Mouse (Mus musculus): ENCODE data around the gene C1qtnf6. TPM values are rescaled to one million over a fixed set of nuclear protein-coding genes. Genes with fewer than 3 reads are reported as not detected.

Gene C1qtnf6
- total and polyA plus RNA-seq, 3 experiments, result 5.7 to 28.1 (median 6.3) TPM

- Histone ChIP-seq H3K27ac (ENCODE audit: insufficient read depth, low read depth) (no peak overlapping the region), H3K9ac (ENCODE audit: insufficient read depth, low read depth) (no peak overlapping the region)
Measured at GRCm38 (mm10) chr15:78502437-78503132, 28.6 kb downstream of the C1qtnf6 start.

DNA sequence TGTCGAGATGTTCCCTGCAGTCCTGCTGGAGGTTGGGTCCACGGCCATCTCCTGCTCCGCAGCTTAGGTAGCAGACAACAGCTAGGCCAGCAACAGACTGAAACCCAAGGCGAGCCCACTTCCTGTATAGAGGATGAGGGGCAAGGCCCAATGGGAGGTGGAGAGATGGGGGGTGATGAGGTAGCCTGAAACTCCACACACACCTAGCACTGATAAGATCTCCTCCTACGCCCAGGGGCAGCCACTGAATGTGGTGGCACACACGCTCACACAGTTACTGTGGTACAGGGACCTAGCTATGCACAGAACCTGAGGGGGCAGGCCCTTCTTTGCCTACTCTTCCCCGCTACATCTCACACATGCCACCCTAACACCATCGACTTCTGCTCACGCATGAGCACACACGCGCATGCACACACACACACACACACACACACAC, 36.2 kb downstream of the C1qtnf6 start, which contains the start of gene Il2rb:
Gene Il2rb, minus strand, starts transcription at position 304 of the 439 bp plus-strand sequence.
- dilution Hi-C loops (cut with MboI; ENCODE audit: extremely low pct_ligation_motif_present, extremely low pct_unique_long_range_greater_than_20kb, low sequenced_read_pairs), result no loop called here
- H3K27ac ChIP-seq (ENCODE audit: insufficient read depth, low read depth), result peak within 1 kb of the TSS; percentile 75
- peak within 1 kb of the TSS; percentile 52 to 76 (median 57) for H3K4me3 ChIP-seq (replicated peaks in 1 of 3; ENCODE audit: low read depth in 2 of 3, low read length in 2 of 3, poor library complexity in 1 of 3)
- H3K9ac ChIP-seq (ENCODE audit: insufficient read depth, low read depth), result peak within 1 kb of the TSS; percentile 67
- peaks cover 22 to 50% of the 10 kb centered on the region in 2 experiments for H3K4me1 ChIP-seq (ENCODE audit: control insufficient read depth in 1 of 2, insufficient read depth in 2 of 2)
- H3K4me2 ChIP-seq (ENCODE audit: insufficient read depth, low read depth, poor library complexity, severe bottlenecking), result peak within 1 kb of the TSS; percentile 73
- DNase-seq (ENCODE audit: extremely low read depth), result peak; percentile 77
- in situ Hi-C loops (cut with MboI; ENCODE audit: low pct_ligation_motif_present, low pct_unique_long_range_greater_than_20kb, low sequenced_read_pairs), result no loop called here
- no peaks in the 10 kb centered on the region for H3K27me3 ChIP-seq (replicated peaks)
- H3K79me2 ChIP-seq (replicated peaks; ENCODE audit: control insufficient read depth, extremely low read depth, insufficient read depth, poor library complexity, severe bottlenecking), result no peaks in the 10 kb centered on the region
- H3K9me3 ChIP-seq (replicated peaks; ENCODE audit: low read length), result no peaks in the 10 kb centered on the region
- peaks cover 19 to 28% of the 10 kb centered on the region in 2 experiments for H3K36me3 ChIP-seq (replicated peaks in 1 of 2; ENCODE audit: control insufficient read depth in 1 of 2, insufficient read depth in 1 of 2, low read length in 1 of 2)
- TF ChIP-seq RCOR1 (conservative IDR thresholded peaks at IDR 0.05; ENCODE audit: low read depth, low read length) (no peak), USF2 (conservative IDR thresholded peaks at IDR 0.05; ENCODE audit: low read depth, low read length) (no peak), MYC (IDR thresholded peaks at IDR 0.05; ENCODE audit: low read depth, low read length) (no peak), EP300 (IDR thresholded peaks at IDR 0.05; ENCODE audit: low read length) (peak; percentile 57), TCF12 (IDR thresholded peaks at IDR 0.05; ENCODE audit: low read depth, low read length) (peak; percentile 52; the same call in 1 of the 2 replicates), ZKSCAN1 (IDR thresholded peaks at IDR 0.05; ENCODE audit: borderline replicate concordance, low read depth, low read length) (no peak), CHD1 (IDR thresholded peaks at IDR 0.05; ENCODE audit: low read depth, low read length) (no peak), ETS1 (conservative IDR thresholded peaks at IDR 0.05; ENCODE audit: low read depth, low read length) (peak; percentile 57; the same call in 1 of the 2 replicates), PAX5 (IDR thresholded peaks at IDR 0.05; ENCODE audit: low read length) (no peak), TBP (conservative IDR thresholded peaks at IDR 0.05; ENCODE audit: low read depth, low read length) (peak; percentile 49; the same call in 1 of the 2 replicates), JUN (IDR thresholded peaks at IDR 0.05; ENCODE audit: insufficient read depth, low read depth, low read length) (no peak), SIN3A (IDR thresholded peaks at IDR 0.05; ENCODE audit: low read length) (peak; percentile 70; the same call in 1 of the 2 replicates), ZMIZ1 (IDR thresholded peaks at IDR 0.05; ENCODE audit: low read depth, low read length) (no peak), CTCF (conservative IDR thresholded peaks at IDR 0.05 in 1 of 2, IDR thresholded peaks at IDR 0.05 in 1 of 2; ENCODE audit: low read depth in 2 of 2, low read length in 2 of 2) (no peak), MAZ (IDR thresholded peaks at IDR 0.05; ENCODE audit: low read depth, low read length) (peak; percentile 70; the same call in 1 of the 2 replicates), MXI1 (IDR thresholded peaks at IDR 0.05; ENCODE audit: low read depth, low read length) (0 out of 2 replicates have a peak, but pooled peaks have one; percentile 24), RAD21 (IDR thresholded peaks at IDR 0.05; ENCODE audit: low read depth, low read length) (no peak; the same call in 1 of the 2 replicates), SMC3 (IDR thresholded peaks at IDR 0.05; ENCODE audit: low read depth, low read length) (no peak), MAX (IDR thresholded peaks at IDR 0.05; ENCODE audit: low read length) (no peak; the same call in 1 of the 2 replicates), ELF1 (IDR thresholded peaks at IDR 0.05; ENCODE audit: low read depth, low read length) (peak; percentile 78), BHLHE40 (IDR thresholded peaks at IDR 0.05; ENCODE audit: low read depth, low read length) (peak; percentile 88), NELFE (IDR thresholded peaks at IDR 0.05; ENCODE audit: low read depth, low read length) (peak; percentile 69), KAT2A (IDR thresholded peaks at IDR 0.05; ENCODE audit: insufficient replicate concordance, low read length) (peak; percentile 52; the same call in 1 of the 2 replicates), E2F4 (IDR thresholded peaks at IDR 0.05; ENCODE audit: insufficient replicate concordance, low read depth, low read length) (no peak), POLR2AphosphoS2 (IDR thresholded peaks at IDR 0.05; ENCODE audit: low read depth, low read length) (no peak), CHD2 (IDR thresholded peaks at IDR 0.05; ENCODE audit: low read length) (peak; percentile 34; the same call in 1 of the 2 replicates), MAFK (IDR thresholded peaks at IDR 0.05; ENCODE audit: insufficient replicate concordance, low read length) (no peak), JUND (conservative IDR thresholded peaks at IDR 0.05; ENCODE audit: low read depth, low read length) (no peak), NRF1 (IDR thresholded peaks at IDR 0.05; ENCODE audit: low read depth, low read length) (peak; percentile 71)

More at GRCm38 (mm10) chr15:78502437-78503132, 28.6 kb downstream of the C1qtnf6 start:
- no peaks in the 10 kb centered on the region for H3K79me2 ChIP-seq (replicated peaks; ENCODE audit: control insufficient read depth, extremely low read depth, insufficient read depth, poor library complexity, severe bottlenecking)
- TF ChIP-seq TCF12 (IDR thresholded peaks at IDR 0.05; ENCODE audit: low read depth, low read length), result no peak
- no peak for TF ChIP-seq SMC3 (IDR thresholded peaks at IDR 0.05; ENCODE audit: low read depth, low read length)
- TF ChIP-seq POLR2AphosphoS2 (IDR thresholded peaks at IDR 0.05; ENCODE audit: low read depth, low read length), result no peak
- TF ChIP-seq ZNF384 (IDR thresholded peaks at IDR 0.05; ENCODE audit: low read depth, low read length), result no peak
- no peak for TF ChIP-seq TBP (conservative IDR thresholded peaks at IDR 0.05; ENCODE audit: low read depth, low read length)
- TF ChIP-seq IRF4 (IDR thresholded peaks at IDR 0.05; ENCODE audit: low read depth, low read length), result no peak
- TF ChIP-seq MAX (IDR thresholded peaks at IDR 0.05; ENCODE audit: low read length), result no peak
- H3K4me3 ChIP-seq (replicated peaks in 1 of 3; ENCODE audit: low read depth in 2 of 3, low read length in 2 of 3, poor library complexity in 1 of 3), result no peak overlapping the region
- peaks cover 20% of the 10 kb centered on the region for H3K9me3 ChIP-seq (replicated peaks; ENCODE audit: low read length)
- in situ Hi-C loops (cut with MboI; ENCODE audit: low pct_ligation_motif_present, low pct_unique_long_range_greater_than_20kb, low sequenced_read_pairs) (no loop called here), dilution Hi-C loops (cut with MboI; ENCODE audit: extremely low pct_ligation_motif_present, extremely low pct_unique_long_range_greater_than_20kb, low sequenced_read_pairs) (no loop called here)
- no peaks in the 10 kb centered on the region for H3K27me3 ChIP-seq (replicated peaks)
- H3K4me2 ChIP-seq (ENCODE audit: insufficient read depth, low read depth, poor library complexity, severe bottlenecking), result no peak overlapping the region
- peaks cover 0 to 3% of the 10 kb centered on the region in 2 experiments for H3K36me3 ChIP-seq (replicated peaks in 1 of 2; ENCODE audit: control insufficient read depth in 1 of 2, insufficient read depth in 1 of 2, low read length in 1 of 2)
- H3K4me1 ChIP-seq (ENCODE audit: control insufficient read depth in 1 of 2, insufficient read depth in 2 of 2), result peaks cover 0 to 4% of the 10 kb centered on the region in 2 experiments; a peak in 2 of 4 replicates
- no peak for DNase-seq (ENCODE audit: extremely low read depth)

All from CH12.LX (cell line).